Mouse (Mus musculus) MEL (cell line): ENCODE data around the gene Pard3b.

Source experiments
- BHLHE40 ChIP-seq: IDR thresholded peaks from 2 replicates; pipeline ENCODE4 v1.6.1; 2012; ENCODE audit warnings: low read depth, mild to moderate bottlenecking, inconsistent platforms, low read length, improper control_type of control experiment, borderline replicate concordance
- CTCF ChIP-seq, 3 experiments: IDR thresholded peaks in 2 of 3; conservative IDR thresholded peaks in 1 of 3; 2 replicates each; pipeline ENCODE4 v1.5.1; 2011 to 2012; ENCODE audit warnings: low read length in 3 of 3, low read depth in 2 of 3, mild to moderate bottlenecking in 2 of 3, improper control_type of control experiment in 1 of 3, inconsistent platforms in 1 of 3, mixed read lengths in 1 of 3, moderate library complexity in 1 of 3; ENCODE audit not compliant: control insufficient read depth in 1 of 3, insufficient read depth in 1 of 3, poor library complexity in 1 of 3, severe bottlenecking in 1 of 3
- E2F4 ChIP-seq: IDR thresholded peaks from 2 replicates; pipeline ENCODE4 v1.6.1; 2011; ENCODE audit warnings: low read depth, low read length, improper control_type of control experiment, borderline replicate concordance
- GATA1 ChIP-seq: IDR thresholded peaks from 2 replicates; pipeline ENCODE4 v1.6.1; 2011; ENCODE audit warnings: low read depth, low read length, improper control_type of control experiment
- KAT2A ChIP-seq: conservative IDR thresholded peaks from 2 replicates; pipeline ENCODE4 v1.6.1; 2012; ENCODE audit warnings: low read depth, low read length, improper control_type of control experiment, inconsistent platforms
- MAX ChIP-seq: IDR thresholded peaks from 2 replicates; pipeline ENCODE4 v1.6.1; 2011; ENCODE audit warnings: low read length, improper control_type of control experiment
- MEF2A ChIP-seq: IDR thresholded peaks from 2 replicates; pipeline ENCODE4 v1.6.1; 2014; ENCODE audit warnings: low read depth, mild to moderate bottlenecking, inconsistent platforms, low read length, improper control_type of control experiment; ENCODE audit not compliant: poor library complexity, insufficient replicate concordance, severe bottlenecking; ENCODE audit errors: extremely low read depth
- POLR2A ChIP-seq, 2 experiments: IDR thresholded peaks; 2 replicates each; pipeline ENCODE4 v1.6.1; 2011 to 2012; ENCODE audit warnings: low read length in 2 of 2, mild to moderate bottlenecking in 2 of 2, control low read depth in 1 of 2, improper control_type of control experiment in 1 of 2, low read depth in 1 of 2, moderate library complexity in 1 of 2; ENCODE audit not compliant: control insufficient read depth in 1 of 2, insufficient read depth in 1 of 2, poor library complexity in 1 of 2
- USF1 ChIP-seq: IDR thresholded peaks from 2 replicates; pipeline ENCODE4 v1.6.1; 2014; ENCODE audit warnings: low read depth, mild to moderate bottlenecking, inconsistent platforms, low read length, improper control_type of control experiment, moderate library complexity
- USF2 ChIP-seq, 2 experiments: IDR thresholded peaks; 2 replicates each; pipeline ENCODE4 v1.6.1; 2011 to 2012; ENCODE audit warnings: improper control_type of control experiment in 2 of 2, low read length in 2 of 2, borderline replicate concordance in 1 of 2, inconsistent platforms in 1 of 2, low read depth in 1 of 2, mild to moderate bottlenecking in 1 of 2; ENCODE audit not compliant: insufficient read depth in 1 of 2
- ZC3H11A ChIP-seq: IDR thresholded peaks from 2 replicates; pipeline ENCODE4 v1.6.1; 2012; ENCODE audit warnings: low read depth, mild to moderate bottlenecking, inconsistent platforms, low read length, improper control_type of control experiment
- ZMIZ1 ChIP-seq: IDR thresholded peaks from 2 replicates; pipeline ENCODE4 v1.6.1; 2012; ENCODE audit warnings: low read depth, mild to moderate bottlenecking, inconsistent platforms, low read length, improper control_type of control experiment, moderate library complexity
- ZNF384 ChIP-seq: IDR thresholded peaks from 2 replicates; pipeline ENCODE4 v1.6.1; 2012; ENCODE audit warnings: low read depth, mild to moderate bottlenecking, inconsistent platforms, low read length, improper control_type of control experiment

DNA sequence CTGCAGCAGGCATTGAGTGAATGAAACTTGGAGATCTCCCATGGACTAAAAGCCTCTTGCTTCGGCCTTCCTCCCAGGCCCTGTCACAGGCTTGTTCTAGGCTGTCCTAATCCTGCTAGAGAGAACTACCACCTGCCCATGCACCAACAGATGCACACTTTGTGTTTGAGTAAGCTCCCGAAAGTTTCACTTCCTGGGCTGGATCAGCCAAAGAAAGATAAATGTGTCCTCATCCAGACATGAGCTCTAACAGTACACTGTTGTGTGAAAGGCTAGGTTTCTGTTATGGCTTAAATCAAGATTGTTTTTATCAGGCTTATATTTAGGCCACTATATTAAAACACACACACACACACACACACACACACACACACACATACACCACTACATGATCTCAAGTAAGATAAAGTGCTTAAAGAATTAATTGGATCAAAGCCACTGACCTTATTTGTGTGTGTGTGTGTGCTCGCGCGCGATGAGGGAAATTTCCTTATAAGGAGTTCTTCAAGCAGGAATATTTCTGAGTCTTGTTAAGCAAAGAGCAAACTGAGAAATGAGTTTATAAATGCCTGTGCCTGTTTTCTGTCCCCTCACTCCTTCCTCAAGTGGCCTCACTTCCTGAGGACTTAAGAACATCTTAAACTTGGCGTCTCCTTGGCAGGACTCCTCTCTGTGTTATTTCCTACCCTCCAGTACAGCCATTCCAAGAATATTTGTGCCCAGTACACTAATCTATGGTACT, 940.6 kb downstream of the Pard3b start:
- TF ChIP-seq MEF2A (no peak), ZC3H11A (no peak), CTCF (IDR thresholded peaks at IDR 0.05 in 2 of 3, conservative IDR thresholded peaks at IDR 0.05 in 1 of 3; ENCODE audit: control insufficient read depth in 1 of 3, insufficient read depth in 1 of 3, low read depth in 2 of 3, low read length in 3 of 3, poor library complexity in 1 of 3, severe bottlenecking in 1 of 3) (no peak), POLR2A (IDR thresholded peaks at IDR 0.05; ENCODE audit: control insufficient read depth in 1 of 2, insufficient read depth in 1 of 2, low read depth in 1 of 2, low read length in 2 of 2, poor library complexity in 1 of 2) (no peak), USF2 (IDR thresholded peaks at IDR 0.05; ENCODE audit: borderline replicate concordance in 1 of 2, insufficient read depth in 1 of 2, low read depth in 1 of 2, low read length in 2 of 2) (no peak), USF1 (no peak), KAT2A (no peak), E2F4 (no peak), GATA1 (no peak), ZMIZ1 (no peak), BHLHE40 (no peak), ZNF384 (no peak), MAX (no peak)
